Comparison of ENCODE assay signal across 19 mouse cellular contexts in the genomic region with DNA sequence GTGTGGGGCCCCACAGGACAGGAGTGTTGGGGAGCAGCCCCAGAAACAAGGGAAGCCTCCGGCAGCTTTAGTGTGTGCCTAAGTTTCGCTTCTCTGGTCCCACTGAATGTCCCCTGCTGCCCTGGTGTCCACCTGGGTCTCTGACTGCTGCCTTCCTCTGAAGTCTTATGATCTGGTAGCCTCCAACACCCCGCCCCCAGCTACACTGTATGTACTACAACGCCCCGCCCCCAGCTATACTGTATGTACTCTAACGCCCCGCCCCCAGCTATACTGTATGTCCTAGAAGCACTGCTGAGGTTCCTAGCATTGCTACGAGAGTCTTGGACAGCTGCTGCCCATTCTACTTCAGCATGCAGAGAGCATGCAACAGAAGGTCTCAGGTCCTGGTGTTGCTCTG. TPM values are rescaled to one million over a fixed set of nuclear protein-coding genes. Genes with fewer than 3 reads are reported as not detected.
DNase-seq lines count a peak whose midpoint lies in the region; ATAC-seq and TF ChIP-seq lines count a peak whose summit lies in the region.
"Had no signal": no experiment of that assay in that cellular context is flagged by ENCODE, and none has a peak within 500 bp of the region (broad histone marks: within the 10 kb centered on the region; RNA-seq: fewer than 3 reads in every experiment).

No protein-coding gene starts in this region.

- DNase-seq in forebrain, embryonic 10.5 days (ENCODE audit: extremely low spot score, low spot score), result no peak
- peak; percentile 60 for DNase-seq in lung, embryonic 14.5 days
- DNase-seq in lung, postnatal 25 days (ENCODE audit: low spot score), result no peak
- DNase-seq in thymus, postnatal 4 days, result peak; percentile 77
- DNase-seq in thymus, postnatal 25 days, result no peak
- no peak for DNase-seq in spleen, postnatal 36 days (ENCODE audit: low spot score in 2 of 2)
- DNase-seq: adrenal gland, adult 8-10 months; cerebellum, adult 8-10 months; gastrocnemius, adult 2 months; kidney, adult 2 months; kidney, postnatal 10 days; left cerebral cortex, postnatal 4 days had no signal

- WGBS in forebrain, embryonic 10.5 days, result 93% methylated on average over 8 of the region's 8 CpGs
- WGBS in forebrain, embryonic 16.5 days, result 94% methylated on average over 8 of the region's 8 CpGs
- 70% methylated on average over 8 of the region's 8 CpGs for WGBS in lung, embryonic 14.5 days

- TF ChIP-seq CTCF in lung, embryonic 14.5 days (IDR thresholded peaks at IDR 0.05; ENCODE audit: low read depth), result no peak

- H3K36me3 ChIP-seq in forebrain, embryonic 10.5 days (replicated peaks), result peaks cover 70% of the 10 kb centered on the region
- H3K36me3 ChIP-seq in forebrain, embryonic 16.5 days (ENCODE audit: control insufficient read depth, insufficient read depth), result no peaks in the 10 kb centered on the region; the same call in 1 of the 2 replicates
- H3K36me3 ChIP-seq in lung, embryonic 14.5 days (ENCODE audit: insufficient read depth), result 0 out of 2 replicates have a peak, but pooled peaks cover 3% of the 10 kb centered on the region

- no peak overlapping the region for H3K9ac ChIP-seq in forebrain, embryonic 16.5 days (replicated peaks; ENCODE audit: low read depth, low read length)
- H3K9ac ChIP-seq in lung, embryonic 14.5 days, result no peak overlapping the region
- H3K9ac ChIP-seq: heart, embryonic 13.5 days; liver, embryonic 15.5 days; midbrain, embryonic 13.5 days had no signal

- no peak overlapping the region for H3K4me3 ChIP-seq in forebrain, embryonic 10.5 days
- H3K4me3 ChIP-seq in forebrain, embryonic 16.5 days (replicated peaks; ENCODE audit: low read length), result no peak overlapping the region
- no peak overlapping the region for H3K4me3 ChIP-seq in lung, embryonic 14.5 days (ENCODE audit: low read depth, low read length)
- H3K4me3 ChIP-seq: gastrocnemius, adult 2 months; heart, embryonic 13.5 days; layer of hippocampus, adult 2 months; liver, embryonic 15.5 days; midbrain, embryonic 13.5 days had no signal

- ATAC-seq in forebrain, embryonic 16.5 days, result no peak
- ATAC-seq in lung, embryonic 14.5 days (ENCODE audit: insufficient read depth), result peak; percentile 83
- no peak for ATAC-seq in monocyte, adult 5-6 weeks (replicated peaks; ENCODE audit: insufficient number of reproducible peaks, low FRiP score, low TSS enrichment, poor library complexity, severe bottlenecking)
- ATAC-seq: hindbrain, postnatal 0 days; midbrain, embryonic 13.5 days had no signal

- no peak overlapping the region for H3K4me2 ChIP-seq in forebrain, embryonic 16.5 days (ENCODE audit: low read length)
- H3K4me2 ChIP-seq in lung, embryonic 14.5 days, result no peak overlapping the region
- H3K4me2 ChIP-seq: heart, embryonic 13.5 days; liver, embryonic 15.5 days; midbrain, embryonic 13.5 days had no signal

- H3K27me3 ChIP-seq in forebrain, embryonic 10.5 days (ENCODE audit: poor library complexity, severe bottlenecking), result no peaks in the 10 kb centered on the region
- H3K27me3 ChIP-seq in forebrain, embryonic 16.5 days (replicated peaks; ENCODE audit: control insufficient read depth, insufficient read depth, low read length), result no peaks in the 10 kb centered on the region
- no peaks in the 10 kb centered on the region for H3K27me3 ChIP-seq in lung, embryonic 14.5 days (ENCODE audit: insufficient read depth, low read length)
- H3K27me3 ChIP-seq: heart, embryonic 13.5 days; liver, embryonic 15.5 days; midbrain, embryonic 13.5 days had no signal

- peaks cover 16% of the 10 kb centered on the region for H3K4me1 ChIP-seq in forebrain, embryonic 10.5 days
- no peaks in the 10 kb centered on the region for H3K4me1 ChIP-seq in forebrain, embryonic 16.5 days (replicated peaks; ENCODE audit: control insufficient read depth, insufficient read depth, low read length)
- 0 out of 2 replicates have a peak, but pooled peaks cover 3% of the 10 kb centered on the region for H3K4me1 ChIP-seq in lung, embryonic 14.5 days (ENCODE audit: insufficient read depth)
- H3K4me1 ChIP-seq: liver, embryonic 15.5 days; midbrain, embryonic 13.5 days had no signal

- peak overlapping the region; percentile 60 for H3K27ac ChIP-seq in forebrain, embryonic 10.5 days
- H3K27ac ChIP-seq in forebrain, embryonic 16.5 days (ENCODE audit: low read length), result no peak overlapping the region
- H3K27ac ChIP-seq in lung, embryonic 14.5 days (ENCODE audit: low read depth), result no peak overlapping the region
- H3K27ac ChIP-seq: gastrocnemius, adult 2 months; heart, embryonic 13.5 days; hindbrain, postnatal 0 days; layer of hippocampus, adult 2 months; liver, embryonic 15.5 days; midbrain, embryonic 13.5 days had no signal

- no peaks in the 10 kb centered on the region for H3K9me3 ChIP-seq in forebrain, embryonic 10.5 days
- H3K9me3 ChIP-seq in forebrain, embryonic 16.5 days (ENCODE audit: control insufficient read depth, low read length), result no peaks in the 10 kb centered on the region
- no peaks in the 10 kb centered on the region for H3K9me3 ChIP-seq in lung, embryonic 14.5 days (ENCODE audit: low read depth, low read length)
- H3K9me3 ChIP-seq: heart, embryonic 13.5 days; liver, embryonic 15.5 days; midbrain, embryonic 13.5 days had no signal

RNA-seq across cellular contexts. Expression of a gene that starts 25.5 kb away (rescaled TPM):
- 17.2 and 22.5 TPM in 2 replicates for polyA plus RNA-seq in forebrain, embryonic 10.5 days (2016; fragmentation: Nextera tagmentation; extraction: Ambion mirVana)
- polyA plus RNA-seq in forebrain, embryonic 16.5 days (2015; fragmentation: Nextera tagmentation; extraction: Ambion mirVana), result 14.1 and 14.6 TPM in 2 replicates
- 16.2 and 17.6 TPM in 2 replicates for polyA plus RNA-seq in lung, embryonic 14.5 days (2014; fragmentation: Nextera tagmentation; extraction: Ambion mirVana)
- total RNA-seq in monocyte, adult 5-6 weeks (2017), result 0.85 to 1.4 TPM (median 1.2 TPM) in 3 replicates

RNA-seq across cellular contexts. Expression of a gene that starts 25.7 kb away (rescaled TPM):
- 2.3 and 3.1 TPM in 2 replicates for polyA plus RNA-seq in forebrain, embryonic 10.5 days (2016; fragmentation: Nextera tagmentation; extraction: Ambion mirVana)
- 2.4 and 3.4 TPM in 2 replicates for polyA plus RNA-seq in forebrain, embryonic 16.5 days (2015; fragmentation: Nextera tagmentation; extraction: Ambion mirVana)
- polyA plus RNA-seq in lung, embryonic 14.5 days (2014; fragmentation: Nextera tagmentation; extraction: Ambion mirVana), result 4.2 and 4.8 TPM in 2 replicates
- total RNA-seq in monocyte, adult 5-6 weeks (2017), result 2.0 TPM in 1 of 3 replicates, not detected in the others

RNA-seq across cellular contexts. Expression of a gene that starts 46.3 kb away (rescaled TPM):
- polyA plus RNA-seq in forebrain, embryonic 10.5 days (2016; fragmentation: Nextera tagmentation; extraction: Ambion mirVana), result 58.1 and 60.1 TPM in 2 replicates
- 88.8 and 98.1 TPM in 2 replicates for polyA plus RNA-seq in forebrain, embryonic 16.5 days (2015; fragmentation: Nextera tagmentation; extraction: Ambion mirVana)
- polyA plus RNA-seq in lung, embryonic 14.5 days (2014; fragmentation: Nextera tagmentation; extraction: Ambion mirVana), result 89.4 and 97.0 TPM in 2 replicates
- 11.3 to 19.0 TPM (median 15.8 TPM) in 3 replicates for total RNA-seq in monocyte, adult 5-6 weeks (2017)

RNA-seq across cellular contexts. Expression of a gene that starts 46.8 kb away (rescaled TPM):
- polyA plus RNA-seq in forebrain, embryonic 10.5 days (2016; fragmentation: Nextera tagmentation; extraction: Ambion mirVana), result 31.6 and 35.1 TPM in 2 replicates
- 24.0 and 27.8 TPM in 2 replicates for polyA plus RNA-seq in forebrain, embryonic 16.5 days (2015; fragmentation: Nextera tagmentation; extraction: Ambion mirVana)
- polyA plus RNA-seq in lung, embryonic 14.5 days (2014; fragmentation: Nextera tagmentation; extraction: Ambion mirVana), result 18.7 and 21.5 TPM in 2 replicates
- 9.3 to 21.9 TPM (median 18.1 TPM) in 3 replicates for total RNA-seq in monocyte, adult 5-6 weeks (2017)

Comparison
In these comparisons a context has a peak if more than half of its experiments do, and no peak if none do; other contexts are left out.
1. DNase-seq: peak in lung, embryonic 14.5 days (single experiment) and thymus, postnatal 4 days (single experiment); none in forebrain, embryonic 10.5 days (single experiment), lung, postnatal 25 days (single experiment), thymus, postnatal 25 days (single experiment) and spleen, postnatal 36 days (0 of 2).